In genomic region chr1:54118342-54118973, GRCm38 (mm10) we compare ENCODE assay signal across 10 mouse cellular contexts.
DNase-seq lines count a peak whose midpoint lies in the region; ATAC-seq lines count a peak whose summit lies in the region.
"Had no signal": no experiment of that assay in that cellular context is flagged by ENCODE, and none has a peak within 500 bp of the region (broad histone marks: within the 10 kb centered on the region; RNA-seq: fewer than 3 reads in every experiment).

No protein-coding gene starts in this region.

- H3K9me3 ChIP-seq in embryonic facial prominence, embryonic 14.5 days (ENCODE audit: control insufficient read depth, low read length), result no peaks in the 10 kb centered on the region
- H3K9me3 ChIP-seq in liver, embryonic 11.5 days (ENCODE audit: control insufficient read depth, low read length), result no peaks in the 10 kb centered on the region
- H3K9me3 ChIP-seq: hindbrain, embryonic 15.5 days had no signal

- no peak overlapping the region for H3K4me3 ChIP-seq in embryonic facial prominence, embryonic 14.5 days (ENCODE audit: low read depth, low read length)
- H3K4me3 ChIP-seq in liver, embryonic 11.5 days (ENCODE audit: low read depth, low read length), result no peak overlapping the region
- H3K4me3 ChIP-seq: hindbrain, embryonic 15.5 days had no signal

- peak; percentile 38 for DNase-seq in layer of hippocampus, adult 11-12 months (ENCODE audit: low spot score)
- DNase-seq in layer of hippocampus, postnatal 25 days (ENCODE audit: extremely low spot score in 1 of 2, low spot score in 1 of 2), result no peak
- peak; percentile 56 for DNase-seq in embryonic facial prominence, embryonic 14.5 days (ENCODE audit: low spot score)
- DNase-seq in layer of hippocampus, adult 8-10 months (ENCODE audit: low spot score in 2 of 2), result peak; percentile 20 to 46
- DNase-seq in right cerebral cortex, adult 2 months (ENCODE audit: low spot score in 2 of 2), result peak; percentile 59 to 71
- no peak for DNase-seq in spleen, adult 12 weeks (ENCODE audit: low spot score)
- no peak for DNase-seq in liver, embryonic 11.5 days (ENCODE audit: low spot score)
- DNase-seq in spleen, postnatal 10 days (ENCODE audit: low spot score in 2 of 2), result no peak

- H3K9ac ChIP-seq in embryonic facial prominence, embryonic 14.5 days (ENCODE audit: low read depth, low read length), result no peak overlapping the region; the same call in 1 of the 2 replicates
- no peak overlapping the region for H3K9ac ChIP-seq in liver, embryonic 11.5 days (ENCODE audit: low read depth, low read length)
- H3K9ac ChIP-seq: hindbrain, embryonic 15.5 days had no signal

- WGBS in embryonic facial prominence, embryonic 14.5 days, result 58% methylated on average over 8 of the region's 8 CpGs
- 76% methylated on average over 8 of the region's 8 CpGs for WGBS in liver, embryonic 11.5 days

- no peak for ATAC-seq in embryonic facial prominence, embryonic 14.5 days (ENCODE audit: low read depth)
- no peak for ATAC-seq in liver, embryonic 11.5 days (replicated peaks; ENCODE audit: low FRiP score)
- ATAC-seq: lung, postnatal 0 days had no signal

- no peaks in the 10 kb centered on the region for H3K36me3 ChIP-seq in embryonic facial prominence, embryonic 14.5 days (ENCODE audit: control insufficient read depth, insufficient read depth, low read length)
- no peaks in the 10 kb centered on the region for H3K36me3 ChIP-seq in liver, embryonic 11.5 days (ENCODE audit: control insufficient read depth, insufficient read depth, low read length)
- H3K36me3 ChIP-seq: hindbrain, embryonic 15.5 days had no signal

- no peak overlapping the region for H3K4me2 ChIP-seq in embryonic facial prominence, embryonic 14.5 days (ENCODE audit: low read depth, low read length)
- H3K4me2 ChIP-seq in liver, embryonic 11.5 days, result no peak overlapping the region
- H3K4me2 ChIP-seq: hindbrain, embryonic 15.5 days had no signal

- H3K4me1 ChIP-seq in embryonic facial prominence, embryonic 14.5 days (ENCODE audit: control insufficient read depth, insufficient read depth, low read length), result peaks cover 22% of the 10 kb centered on the region
- H3K4me1 ChIP-seq in liver, embryonic 11.5 days (replicated peaks; ENCODE audit: control insufficient read depth, insufficient read depth, low read length), result no peaks in the 10 kb centered on the region

- no peaks in the 10 kb centered on the region for H3K27me3 ChIP-seq in embryonic facial prominence, embryonic 14.5 days (replicated peaks; ENCODE audit: control insufficient read depth, insufficient read depth, low read length)
- no peaks in the 10 kb centered on the region for H3K27me3 ChIP-seq in liver, embryonic 11.5 days (replicated peaks; ENCODE audit: control insufficient read depth, insufficient read depth, low read length)
- H3K27me3 ChIP-seq: hindbrain, embryonic 15.5 days had no signal

- H3K27ac ChIP-seq in embryonic facial prominence, embryonic 14.5 days (replicated peaks; ENCODE audit: low read depth, low read length), result peak overlapping the region; percentile 67
- H3K27ac ChIP-seq in liver, embryonic 11.5 days (ENCODE audit: low read depth, low read length), result no peak overlapping the region
- H3K27ac ChIP-seq: hindbrain, embryonic 15.5 days had no signal

Comparison
In these comparisons a context has a peak if more than half of its experiments do, and no peak if none do; other contexts are left out.
1. DNase-seq: peak in layer of hippocampus, adult 11-12 months (single experiment), embryonic facial prominence, embryonic 14.5 days (single experiment), layer of hippocampus, adult 8-10 months (2 of 2) and right cerebral cortex, adult 2 months (2 of 2); none in layer of hippocampus, postnatal 25 days (0 of 2), spleen, adult 12 weeks (single experiment), liver, embryonic 11.5 days (single experiment) and spleen, postnatal 10 days (0 of 2).